Mouse (Mus musculus) thymus, adult 2 months (tissue): ENCODE results near the gene Mphosph6. TPM values are rescaled to one million over a fixed set of nuclear protein-coding genes. Genes with fewer than 3 reads are reported as not detected.

ENCODE experiments used
- DNase-seq: peaks from one replicate; pipeline ENCODE4 v3.0.0; 2021
- H3K27ac ChIP-seq: fragments of 200-500 bp; 2 replicates; pipeline ENCODE4 v1.5.1; 2012; ENCODE audit warnings: low read length, control low read depth; ENCODE audit not compliant: control insufficient read depth, insufficient read depth
- H3K27me3 ChIP-seq: fragments of 200-500 bp; 2 replicates; pipeline ENCODE4 v1.6.1; 2012; ENCODE audit warnings: mild to moderate bottlenecking, low read length, moderate library complexity, mixed read lengths; ENCODE audit not compliant: control insufficient read depth, insufficient read depth
- H3K36me3 ChIP-seq: fragments of 200-500 bp; 2 replicates; pipeline ENCODE4 v1.6.1; 2012; ENCODE audit warnings: mild to moderate bottlenecking, low read length, moderate library complexity; ENCODE audit not compliant: control insufficient read depth, insufficient read depth
- H3K4me1 ChIP-seq: fragments of 200-500 bp; replicated peaks from 2 replicates; pipeline ENCODE4 v1.6.1; 2012; ENCODE audit warnings: low read length; ENCODE audit not compliant: control insufficient read depth, insufficient read depth
- H3K4me3 ChIP-seq: fragments of 200-500 bp; 2 replicates; pipeline ENCODE4 v1.5.1; 2012; ENCODE audit warnings: mild to moderate bottlenecking, low read length, control low read depth, moderate library complexity; ENCODE audit not compliant: control insufficient read depth, insufficient read depth
- CTCF ChIP-seq: fragments of 200-500 bp; IDR thresholded peaks from 2 replicates; pipeline ENCODE4 v1.5.1; 2012; ENCODE audit warnings: mild to moderate bottlenecking, control low read depth, low read length, moderate library complexity, borderline replicate concordance; ENCODE audit not compliant: control insufficient read depth, poor library complexity, insufficient read depth; ENCODE audit errors: extremely low read depth
- POLR2A ChIP-seq: fragments of 200-500 bp; IDR thresholded peaks from 2 replicates; pipeline ENCODE4 v1.6.1; 2012; ENCODE audit warnings: mild to moderate bottlenecking, low read length, control low read depth, moderate library complexity; ENCODE audit not compliant: control insufficient read depth, poor library complexity, insufficient read depth; ENCODE audit errors: extremely low read depth
- WGBS: fragments of 180-500 bp; shearing (Covaris S2); methylation state at CpG from one replicate; pipeline ENCODE4 v1.1.7; 2018; 5-methylcytosine and 5-hydroxymethylcytosine counted together
- polyA plus RNA-seq: library from polyadenylated mRNA; depleted of rRNA; stranded (reverse); fragments of >200 nt; gene quantifications from 2 replicates; pipeline ENCODE4 v1.2.3, GENCODE M21; 2012

The Mphosph6 gene
- polyA plus RNA-seq, 1 experiment = 7.5 TPM

- TF ChIP-seq POLR2A = no peak
- TF ChIP-seq CTCF = no peak
- Histone ChIP-seq H3K4me1 (no peaks in the 10 kb centered on the region), H3K36me3 (no peaks in the 10 kb centered on the region), H3K27me3 (no peaks in the 10 kb centered on the region), H3K4me3 (no peak overlapping the region), H3K27ac (no peak overlapping the region)
- WGBS = 17% methylated on average over 2 of the region's 2 CpGs
- no peak for DNase-seq
Observed at GRCm38 (mm10) chr8:117772597-117772996, 29.1 kb downstream of the Mphosph6 start.

- DNase-seq = peak; percentile 33
- no peaks in the 10 kb centered on the region for H3K36me3 ChIP-seq
- H3K27me3 ChIP-seq = no peaks in the 10 kb centered on the region
- H3K27ac ChIP-seq = no peak overlapping the region
- no peaks in the 10 kb centered on the region for H3K4me1 ChIP-seq
- TF ChIP-seq POLR2A = no peak
- TF ChIP-seq CTCF = peak; percentile 26; the same call in 1 of the 2 replicates
- WGBS = 69% methylated on average over 2 of the region's 2 CpGs
- no peak overlapping the region for H3K4me3 ChIP-seq
Observed at GRCm38 (mm10) chr8:117772126-117772525, 29.6 kb downstream of the Mphosph6 start.

GRCm38 (mm10) chr8:117771115-117771836 lies 30.5 kb downstream of the Mphosph6 start:
- TF ChIP-seq POLR2A (no peak), CTCF (no peak)
- Histone ChIP-seq H3K4me1 (no peaks in the 10 kb centered on the region), H3K36me3 (no peaks in the 10 kb centered on the region), H3K27me3 (no peaks in the 10 kb centered on the region), H3K4me3 (no peak overlapping the region), H3K27ac (no peak overlapping the region)
- DNase-seq = no peak
- 89% methylated on average over 9 of the region's 9 CpGs for WGBS

- no peaks in the 10 kb centered on the region for H3K27me3 ChIP-seq
- no peak for TF ChIP-seq CTCF
- no peak for TF ChIP-seq POLR2A
- WGBS = 91% methylated on average over 7 of the region's 7 CpGs
Observed at GRCm38 (mm10) chr8:117768971-117769370, 32.8 kb downstream of the Mphosph6 start.

GRCm38 (mm10) chr8:117765947-117766346 lies 35.8 kb downstream of the Mphosph6 start:
- no peaks in the 10 kb centered on the region for H3K4me1 ChIP-seq
- no peak overlapping the region for H3K4me3 ChIP-seq
- TF ChIP-seq POLR2A (no peak), CTCF (no peak)
- DNase-seq = no peak
- H3K36me3 ChIP-seq = no peaks in the 10 kb centered on the region
- H3K27me3 ChIP-seq = no peaks in the 10 kb centered on the region
- H3K27ac ChIP-seq = no peak overlapping the region
- WGBS = 71% methylated on average over 5 of the region's 5 CpGs

More at GRCm38 (mm10) chr8:117768971-117769370, 32.8 kb downstream of the Mphosph6 start:
- DNase-seq = no peak
- H3K4me1 ChIP-seq = no peaks in the 10 kb centered on the region
- H3K4me3 ChIP-seq = no peak overlapping the region
- no peaks in the 10 kb centered on the region for H3K36me3 ChIP-seq
- no peak overlapping the region for H3K27ac ChIP-seq

GRCm38 (mm10) chr8:117764625-117765024 lies 37.1 kb downstream of the Mphosph6 start:
- no peaks in the 10 kb centered on the region for H3K4me1 ChIP-seq
- H3K4me3 ChIP-seq = no peak overlapping the region
- DNase-seq = no peak
- 82% methylated on average over 4 of the region's 4 CpGs for WGBS
- H3K36me3 ChIP-seq = no peaks in the 10 kb centered on the region
- H3K27ac ChIP-seq = no peak overlapping the region
- no peaks in the 10 kb centered on the region for H3K27me3 ChIP-seq
- no peak for TF ChIP-seq POLR2A
- TF ChIP-seq CTCF = no peak
